Mouse (Mus musculus) activated CD4-positive, CD25-positive, alpha-beta regulatory T cell, adult 4 months (primary cell): ENCODE data around the gene Nr1h3. TPM values are rescaled to one million over a fixed set of nuclear protein-coding genes. Genes with fewer than 3 reads are reported as not detected.
A peak's percentile ranks its signal among the peaks of the same experiment; 100 is the strongest.

Experiments used
- ATAC-seq: one replicate; pipeline ENCODE4 v1.8.0; 2017
- polyA plus RNA-seq, 2 experiments: library from polyadenylated mRNA; unstranded; fragments of 100-300 nt; shearing (Covaris generic); gene quantifications; one replicate each; pipeline ENCODE4 v1.2.1; 2017

The Nr1h3 gene
- polyA plus RNA-seq, 2 experiments from 2014 or later: 1.4 to 1.5 TPM

GRCm38 (mm10) chr2:91137481-91137880, 65.2 kb downstream of the Nr1h3 start:
- no peak for ATAC-seq

- peak; percentile 17 for ATAC-seq
Measured at GRCm38 (mm10) chr2:91136513-91137412, 65.9 kb downstream of the Nr1h3 start.

Other genes starting within 250 kb of the Nr1h3 start
- 1 to 10 TPM; 5.3 to 5.6 TPM for gene Rapsn, start 167.2 kb downstream of the Nr1h3 start, polyA plus RNA-seq
- 100 to 1,000 TPM; 196 to 209 TPM for gene Psmc3, start 148.8 kb downstream of the Nr1h3 start, polyA plus RNA-seq
- 10 to 100 TPM; 15.6 to 21.8 TPM for gene Slc39a13, start 132.4 kb downstream of the Nr1h3 start, polyA plus RNA-seq
- gene Spi1, start 120.4 kb downstream of the Nr1h3 start, polyA plus RNA-seq: not detected
- gene Mybpc3, start 84.7 kb downstream of the Nr1h3 start, polyA plus RNA-seq: not detected
- 10 to 100 TPM; 55.5 to 64.8 TPM for gene Madd, start 19.0 kb downstream of the Nr1h3 start, polyA plus RNA-seq
- 10 to 100 TPM; 12.9 to 15.5 TPM for gene Acp2, start 51 bp upstream of the Nr1h3 start, polyA plus RNA-seq
- 10 to 100 TPM; 52.5 to 55.7 TPM for gene Ddb2, start 34.1 kb upstream of the Nr1h3 start, polyA plus RNA-seq
- gene Pacsin3, start 53.1 kb upstream of the Nr1h3 start, polyA plus RNA-seq: 1 to 10 TPM in 1 of 2 experiments, under 1 TPM in 1; 0.61 to 1.0 TPM
- 10 to 100 TPM; 73.1 to 85.9 TPM for gene Arfgap2, start 62.1 kb upstream of the Nr1h3 start, polyA plus RNA-seq
- gene 1110051M20Rik, start 241.9 kb upstream of the Nr1h3 start, polyA plus RNA-seq: 10 to 100 TPM; 23.8 to 28.2 TPM